In the genomic region with DNA sequence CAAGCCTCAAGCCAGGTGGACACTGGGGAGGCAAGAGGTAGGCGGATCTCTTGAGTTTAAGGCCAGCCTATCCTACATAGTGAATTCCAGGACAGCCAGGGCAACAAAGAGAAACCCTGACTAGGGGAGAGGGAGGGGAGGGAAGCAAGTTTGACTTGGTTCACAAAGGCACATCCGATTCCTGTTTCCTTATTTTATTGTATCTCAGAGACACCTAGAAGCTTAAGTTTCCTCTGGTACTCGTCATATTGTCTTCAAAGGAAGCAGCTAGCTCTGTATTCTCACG, we compare ENCODE assay signal across 8 mouse cellular contexts. TPM values are rescaled to one million over a fixed set of nuclear protein-coding genes. Genes with fewer than 3 reads are reported as not detected.
DNase-seq lines count a peak whose midpoint lies in the region; ATAC-seq and TF ChIP-seq lines count a peak whose summit lies in the region.

No protein-coding gene starts in this region.

- intact Hi-C loops in left cerebral cortex, postnatal 25 days (cut with DNase I), result loop anchor here (2.0 kb wide), 1 partner anchor 34 kb away; a partner anchor contains a TSS

- H3K4me2 ChIP-seq in hindbrain, embryonic 13.5 days, result peak overlapping the region; percentile 90
- peak overlapping the region; percentile 94 for H3K4me2 ChIP-seq in midbrain, embryonic 13.5 days (replicated peaks)

- H3K36me3 ChIP-seq in hindbrain, embryonic 13.5 days, result peaks cover 38% of the 10 kb centered on the region
- H3K36me3 ChIP-seq in midbrain, embryonic 13.5 days, result peaks cover 34% of the 10 kb centered on the region

- no peak for DNase-seq in layer of hippocampus, adult 2 months (ENCODE audit: low spot score in 2 of 2)
- no peak for DNase-seq in layer of hippocampus, adult 11-12 months (ENCODE audit: low spot score)
- DNase-seq in ZHBTc4 (ENCODE audit: low read depth, low spot score), result peak; percentile 62
- DNase-seq in urinary bladder, postnatal 25 days (ENCODE audit: low spot score), result no peak
- no peak for DNase-seq in ovary, adult 18-20 months (ENCODE audit: low spot score)
- DNase-seq in left cerebral cortex, postnatal 25 days (ENCODE audit: low spot score in 2 of 2), result no peak

- no peak for ATAC-seq in hindbrain, embryonic 13.5 days (ENCODE audit: low FRiP score)
- no peak for ATAC-seq in midbrain, embryonic 13.5 days

- H3K9ac ChIP-seq in hindbrain, embryonic 13.5 days, result peak overlapping the region; percentile 96
- peak overlapping the region; percentile 90; the same call in 1 of the 2 replicates for H3K9ac ChIP-seq in midbrain, embryonic 13.5 days (replicated peaks)

- peak overlapping the region; percentile 96 for H3K27ac ChIP-seq in layer of hippocampus, adult 2 months
- peak overlapping the region; percentile 62 for H3K27ac ChIP-seq in hindbrain, embryonic 13.5 days
- H3K27ac ChIP-seq in midbrain, embryonic 13.5 days, result peak overlapping the region; percentile 95

- 19% methylated on average over 4 of the region's 4 CpGs for WGBS in hindbrain, embryonic 13.5 days
- WGBS in midbrain, embryonic 13.5 days, result 28% methylated on average over 4 of the region's 4 CpGs

- no peaks in the 10 kb centered on the region for H3K27me3 ChIP-seq in hindbrain, embryonic 13.5 days
- H3K27me3 ChIP-seq in midbrain, embryonic 13.5 days, result no peaks in the 10 kb centered on the region

- peaks cover 55% of the 10 kb centered on the region for H3K4me1 ChIP-seq in hindbrain, embryonic 13.5 days (replicated peaks)
- peaks cover 49% of the 10 kb centered on the region for H3K4me1 ChIP-seq in midbrain, embryonic 13.5 days (replicated peaks)

- H3K4me3 ChIP-seq in layer of hippocampus, adult 2 months, result peak overlapping the region; percentile 93
- peak overlapping the region; percentile 93 for H3K4me3 ChIP-seq in hindbrain, embryonic 13.5 days
- peak overlapping the region; percentile 97 for H3K4me3 ChIP-seq in midbrain, embryonic 13.5 days (replicated peaks)

- H3K9me3 ChIP-seq in hindbrain, embryonic 13.5 days, result no peaks in the 10 kb centered on the region
- no peaks in the 10 kb centered on the region for H3K9me3 ChIP-seq in midbrain, embryonic 13.5 days

- TF ChIP-seq CTCF in layer of hippocampus, adult 2 months (conservative IDR thresholded peaks at IDR 0.05), result no peak

RNA-seq across cellular contexts. Expression of a gene that starts 0.8 kb away (rescaled TPM):
- total RNA-seq in layer of hippocampus, adult 2 months (2021), result 10 to 100 TPM; 88.2 to 93.0 TPM
- polyA plus RNA-seq in hindbrain, embryonic 13.5 days (2015; fragmentation: Nextera tagmentation; extraction: Ambion mirVana), result 126 and 139 TPM in 2 replicates
- polyA plus RNA-seq in midbrain, embryonic 13.5 days (2015; fragmentation: Nextera tagmentation; extraction: Ambion mirVana), result 142 and 153 TPM in 2 replicates
- total RNA-seq in left cerebral cortex, postnatal 25 days (2021), result 10 to 100 TPM; 87.8 to 89.7 TPM

RNA-seq across cellular contexts. Expression of a gene that starts 1.0 kb away (rescaled TPM):
- total RNA-seq in layer of hippocampus, adult 2 months (2021), result 10 to 100 TPM; 69.5 to 71.8 TPM
- 81.9 and 83.8 TPM in 2 replicates for polyA plus RNA-seq in hindbrain, embryonic 13.5 days (2015; fragmentation: Nextera tagmentation; extraction: Ambion mirVana)
- polyA plus RNA-seq in midbrain, embryonic 13.5 days (2015; fragmentation: Nextera tagmentation; extraction: Ambion mirVana), result 81.5 and 85.9 TPM in 2 replicates
- 10 to 100 TPM; 76.7 to 78.6 TPM for total RNA-seq in left cerebral cortex, postnatal 25 days (2021)

RNA-seq across cellular contexts. Expression of a gene that starts 9.5 kb away (rescaled TPM):
- total RNA-seq in layer of hippocampus, adult 2 months (2021), result under 1 TPM in 1 of 2 experiments, not detected in 1; 0.29 TPM
- not detected in 2 replicates for polyA plus RNA-seq in hindbrain, embryonic 13.5 days (2015; fragmentation: Nextera tagmentation; extraction: Ambion mirVana)
- polyA plus RNA-seq in midbrain, embryonic 13.5 days (2015; fragmentation: Nextera tagmentation; extraction: Ambion mirVana), result 0.18 and 0.22 TPM in 2 replicates
- total RNA-seq in left cerebral cortex, postnatal 25 days (2021), result under 1 TPM; 0.30 to 0.32 TPM

RNA-seq across cellular contexts. Expression of a gene that starts 33.6 kb away (rescaled TPM):
- total RNA-seq in layer of hippocampus, adult 2 months (2021), result 10 to 100 TPM; 50.6 to 51.6 TPM
- 11.7 and 12.9 TPM in 2 replicates for polyA plus RNA-seq in hindbrain, embryonic 13.5 days (2015; fragmentation: Nextera tagmentation; extraction: Ambion mirVana)
- polyA plus RNA-seq in midbrain, embryonic 13.5 days (2015; fragmentation: Nextera tagmentation; extraction: Ambion mirVana), result 13.0 and 14.8 TPM in 2 replicates
- 10 to 100 TPM; 65.1 to 68.9 TPM for total RNA-seq in left cerebral cortex, postnatal 25 days (2021)

RNA-seq across cellular contexts. Expression of a gene that starts 41.7 kb away (rescaled TPM):
- 10 to 100 TPM; 48.6 to 49.2 TPM for total RNA-seq in layer of hippocampus, adult 2 months (2021)
- 31.1 and 37.6 TPM in 2 replicates for polyA plus RNA-seq in hindbrain, embryonic 13.5 days (2015; fragmentation: Nextera tagmentation; extraction: Ambion mirVana)
- polyA plus RNA-seq in midbrain, embryonic 13.5 days (2015; fragmentation: Nextera tagmentation; extraction: Ambion mirVana), result 28.2 and 34.3 TPM in 2 replicates
- 10 to 100 TPM; 60.4 to 63.8 TPM for total RNA-seq in left cerebral cortex, postnatal 25 days (2021)
